Mouse (Mus musculus) limb, embryonic 14.5 days (tissue): ENCODE results near the gene Cirbp. TPM values are rescaled to one million over a fixed set of nuclear protein-coding genes. Genes with fewer than 3 reads are reported as not detected.
A peak's percentile ranks its signal among the peaks of the same experiment; 100 is the strongest.

Experiments used
- ATAC-seq: fragments of 200-750 bp; cut with Nextera tagmentation; 2 replicates; pipeline ENCODE4 v1.8.0; 2017; ENCODE audit warnings: low read depth, moderate number of reproducible peaks, moderate TSS enrichment; ENCODE audit not compliant: low FRiP score
- DNase-seq: peaks from one replicate; pipeline ENCODE4 v3.0.0-alpha.2; 2015; ENCODE audit warnings: low spot score
- H3K27ac ChIP-seq: fragments of 300-500 bp; sonication (generic); replicated peaks from 2 replicates; pipeline ENCODE4 v1.5.1; 2014; ENCODE audit warnings: low read depth, mild to moderate bottlenecking, low read length, moderate library complexity, mixed read lengths
- H3K27me3 ChIP-seq: fragments of 300-500 bp; sonication (generic); 2 replicates; pipeline ENCODE4 v1.6.1; 2014; ENCODE audit warnings: low read length, mixed read lengths; ENCODE audit not compliant: control insufficient read depth, insufficient read depth
- H3K36me3 ChIP-seq: fragments of 300-500 bp; sonication (generic); 2 replicates; pipeline ENCODE4 v1.6.1; 2014; ENCODE audit warnings: mild to moderate bottlenecking, low read length, moderate library complexity, mixed read lengths; ENCODE audit not compliant: control insufficient read depth, insufficient read depth
- H3K4me1 ChIP-seq: fragments of 300-500 bp; sonication (generic); 2 replicates; pipeline ENCODE4 v1.6.1; 2014; ENCODE audit warnings: antibody characterized with exemption, low read length, mixed read lengths; ENCODE audit not compliant: control insufficient read depth, insufficient read depth
- H3K4me2 ChIP-seq: fragments of 300-500 bp; sonication (generic); replicated peaks from 2 replicates; pipeline ENCODE4 v1.6.1; 2014; ENCODE audit warnings: low read depth, mild to moderate bottlenecking, low read length, moderate library complexity; ENCODE audit not compliant: severe bottlenecking
- H3K4me3 ChIP-seq: fragments of 300-500 bp; sonication (generic); replicated peaks from 2 replicates; pipeline ENCODE4 v1.5.1; 2014; ENCODE audit warnings: low read length
- H3K9ac ChIP-seq: fragments of 300-500 bp; sonication (generic); 2 replicates; pipeline ENCODE4 v1.6.1; 2014; ENCODE audit warnings: mild to moderate bottlenecking, low read depth, low read length, moderate library complexity; ENCODE audit not compliant: severe bottlenecking
- H3K9me3 ChIP-seq: fragments of 300-500 bp; sonication (generic); 2 replicates; pipeline ENCODE4 v1.6.1; 2016; ENCODE audit warnings: low read length; ENCODE audit not compliant: control insufficient read depth
- POLR2A ChIP-seq: fragments of 200-500 bp; IDR thresholded peaks from 2 replicates; pipeline ENCODE4 v1.8.0; 2012; ENCODE audit warnings: inconsistent platforms, mild to moderate bottlenecking, moderate library complexity, borderline replicate concordance; ENCODE audit not compliant: insufficient read depth, insufficient read length; ENCODE audit errors: extremely low read depth
- WGBS: fragments of 180-500 bp; shearing (Covaris S2); extraction: QIAGEN DNeasy Blood & Tissue Kit; methylation state at CpG from one replicate; pipeline ENCODE4 v1.1.7; 2014; 5-methylcytosine and 5-hydroxymethylcytosine counted together
- polyA plus RNA-seq, 2 experiments: library from polyadenylated mRNA; depleted of rRNA in 1 of 2; stranded (reverse) in 1 of 2; unstranded in 1 of 2; fragments of >200 nt; fragmentation: Nextera tagmentation in 1 of 2; extraction: Ambion mirVana in 1 of 2; gene quantifications; 2 replicates each; pipeline versions ENCODE4 v1.2.1 to v1.2.3; 2012 to 2014

Cirbp gene
- polyA plus RNA-seq, 2 experiments: 101 to 289 TPM

GRCm38 (mm10) chr10:80138553-80139438, 27.0 kb upstream of the Cirbp start, which contains the start of gene Atp5d:
Atp5d (plus strand) TSS chr10:80138632.
- no peak for ATAC-seq
- DNase-seq: peak; percentile 56
- Histone ChIP-seq H3K4me3 (peak within 1 kb of the TSS; percentile 71), H3K36me3 (peaks cover 27% of the 10 kb centered on the region), H3K9me3 (no peaks in the 10 kb centered on the region), H3K9ac (peak within 1 kb of the TSS; percentile 66), H3K4me2 (peak within 1 kb of the TSS; percentile 97), H3K27ac (0 out of 2 replicates have a peak within 1 kb of the TSS, but pooled peaks have one; percentile 33), H3K27me3 (peaks cover 16% of the 10 kb centered on the region), H3K4me1 (peaks cover 27% of the 10 kb centered on the region)
- 0% methylated on average over 48 of the region's 94 CpGs for WGBS
- 0 out of 2 replicates have a peak, but pooled peaks have one; percentile 43 for TF ChIP-seq POLR2A

- peak overlapping the region; percentile 97 for H3K4me2 ChIP-seq
- peaks cover 16% of the 10 kb centered on the region for H3K27me3 ChIP-seq
- H3K9me3 ChIP-seq: no peaks in the 10 kb centered on the region
- ATAC-seq (peak; percentile 12), DNase-seq (no peak)
- no peak overlapping the region for H3K27ac ChIP-seq
- no peak for TF ChIP-seq POLR2A
- peaks cover 28% of the 10 kb centered on the region for H3K36me3 ChIP-seq
- WGBS: 0% methylated on average over 9 of the region's 10 CpGs
- H3K4me1 ChIP-seq: peaks cover 27% of the 10 kb centered on the region
- H3K4me3 ChIP-seq: peak overlapping the region; percentile 71
- H3K9ac ChIP-seq: peak overlapping the region; percentile 66
These were observed 26.4 kb upstream of the Cirbp start for GRCm38 (mm10) chr10:80139439-80139775.

GRCm38 (mm10) chr10:80139975-80140665, 25.7 kb upstream of the Cirbp start:
- H3K4me1 ChIP-seq: peaks cover 27% of the 10 kb centered on the region
- ATAC-seq: no peak
- peaks cover 16% of the 10 kb centered on the region for H3K27me3 ChIP-seq
- no peak for DNase-seq
- no peak overlapping the region for H3K4me3 ChIP-seq
- peaks cover 29% of the 10 kb centered on the region for H3K36me3 ChIP-seq
- no peak overlapping the region for H3K27ac ChIP-seq
- H3K9me3 ChIP-seq: no peaks in the 10 kb centered on the region
- WGBS: 80% methylated on average over 11 of the region's 11 CpGs
- H3K4me2 ChIP-seq: no peak overlapping the region
- TF ChIP-seq POLR2A: no peak
- H3K9ac ChIP-seq: no peak overlapping the region

- no peak for DNase-seq
- Histone ChIP-seq H3K9ac (peak within 1 kb of the TSS; percentile 28; the same call in 1 of the 2 replicates), H3K27me3 (peaks cover 16% of the 10 kb centered on the region), H3K27ac (peak within 1 kb of the TSS; percentile 56), H3K36me3 (peaks cover 31% of the 10 kb centered on the region), H3K4me2 (peak within 1 kb of the TSS; percentile 97), H3K4me1 (peaks cover 27% of the 10 kb centered on the region), H3K9me3 (no peaks in the 10 kb centered on the region), H3K4me3 (peak within 1 kb of the TSS; percentile 83)
- no peak for TF ChIP-seq POLR2A
- WGBS: 82% methylated on average over 10 of the region's 10 CpGs
- ATAC-seq: no peak
These were observed 25.1 kb upstream of the Cirbp start, which contains the start of gene Cbarp for GRCm38 (mm10) chr10:80140666-80141035. Cbarp (minus strand) TSS chr10:80140835.

- Histone ChIP-seq H3K9ac (peak overlapping the region; percentile 28; the same call in 1 of the 2 replicates), H3K36me3 (peaks cover 31% of the 10 kb centered on the region), H3K4me1 (peaks cover 29% of the 10 kb centered on the region), H3K4me2 (peak overlapping the region; percentile 92), H3K27me3 (peaks cover 10% of the 10 kb centered on the region), H3K9me3 (no peaks in the 10 kb centered on the region), H3K4me3 (peak overlapping the region; percentile 83), H3K27ac (peak overlapping the region; percentile 56)
- TF ChIP-seq POLR2A: no peak
- peak; percentile 72 for ATAC-seq
- WGBS: 0% methylated on average over 29 of the region's 29 CpGs
- DNase-seq: peak; percentile 91
These were observed 24.5 kb upstream of the Cirbp start for GRCm38 (mm10) chr10:80141243-80141642.
